Mouse (Mus musculus) embryonic facial prominence, embryonic 14.5 days (tissue): ENCODE measurements around the gene Cacna2d3. TPM values are rescaled to one million over a fixed set of nuclear protein-coding genes. Genes with fewer than 3 reads are reported as not detected.

Source experiments
- ATAC-seq: fragments of 200-750 bp; cut with Nextera tagmentation; 2 replicates; pipeline ENCODE4 v1.8.0; 2017; ENCODE audit warnings: low read depth, moderate number of reproducible peaks, moderate TSS enrichment
- DNase-seq: peaks from one replicate; pipeline ENCODE4 v3.0.0-alpha.2; 2015; ENCODE audit warnings: low spot score
- H3K27ac ChIP-seq: fragments of 300-500 bp; sonication (generic); replicated peaks from 2 replicates; pipeline ENCODE4 v1.5.1; 2014; ENCODE audit warnings: low read depth, mild to moderate bottlenecking, low read length, moderate library complexity
- H3K27me3 ChIP-seq: fragments of 300-500 bp; sonication (generic); replicated peaks from 2 replicates; pipeline ENCODE4 v1.6.1; 2014; ENCODE audit warnings: low read length; ENCODE audit not compliant: control insufficient read depth, insufficient read depth
- H3K36me3 ChIP-seq: fragments of 300-500 bp; sonication (generic); 2 replicates; pipeline ENCODE4 v1.6.1; 2014; ENCODE audit warnings: low read length, mixed read lengths; ENCODE audit not compliant: control insufficient read depth, insufficient read depth
- H3K4me1 ChIP-seq: fragments of 300-500 bp; sonication (generic); 2 replicates; pipeline ENCODE4 v1.6.1; 2014; ENCODE audit warnings: antibody characterized with exemption, low read length; ENCODE audit not compliant: control insufficient read depth, insufficient read depth
- H3K4me2 ChIP-seq: fragments of 300-500 bp; sonication (generic); 2 replicates; pipeline ENCODE4 v1.6.1; 2014; ENCODE audit warnings: low read depth, mild to moderate bottlenecking, low read length, moderate library complexity, mixed read lengths
- H3K4me3 ChIP-seq: fragments of 300-500 bp; sonication (generic); 2 replicates; pipeline ENCODE4 v1.5.1; 2014; ENCODE audit warnings: low read depth, mild to moderate bottlenecking, low read length
- H3K9ac ChIP-seq: fragments of 300-500 bp; sonication (generic); 2 replicates; pipeline ENCODE4 v1.6.1; 2014; ENCODE audit warnings: low read depth, mild to moderate bottlenecking, low read length, moderate library complexity, mixed read lengths
- H3K9me3 ChIP-seq: fragments of 300-500 bp; sonication (generic); 2 replicates; pipeline ENCODE4 v1.6.1; 2016; ENCODE audit warnings: low read length; ENCODE audit not compliant: control insufficient read depth
- WGBS: fragments of 180-500 bp; shearing (Covaris S2); extraction: QIAGEN DNeasy Blood & Tissue Kit; methylation state at CpG from one replicate; pipeline ENCODE4 v1.1.7; 2014; 5-methylcytosine and 5-hydroxymethylcytosine counted together
- polyA plus RNA-seq: library from polyadenylated mRNA; unstranded; fragments of >200 nt; fragmentation: Nextera tagmentation; extraction: Ambion mirVana; gene quantifications from 2 replicates; pipeline ENCODE4 v1.2.1, GENCODE M21; 2014

Gene Cacna2d3
- polyA plus RNA-seq, 1 experiment from 2014 or later, result 16.4 TPM

- no peak for DNase-seq
- Histone ChIP-seq H3K9me3 (0 out of 2 replicates have a peak, but pooled peaks cover 12% of the 10 kb centered on the region), H3K27me3 (no peaks in the 10 kb centered on the region), H3K4me2 (no peak overlapping the region), H3K27ac (no peak overlapping the region), H3K4me1 (no peaks in the 10 kb centered on the region), H3K36me3 (no peaks in the 10 kb centered on the region), H3K9ac (no peak overlapping the region), H3K4me3 (no peak overlapping the region)
- ATAC-seq, result no peak
- 91% methylated on average over 3 of the region's 3 CpGs for WGBS
These were observed 598.9 kb downstream of the Cacna2d3 start for GRCm38 (mm10) chr14:29122749-29123148.

- 36% methylated on average over 9 of the region's 9 CpGs for WGBS
- no peak for ATAC-seq
These were observed 607.7 kb downstream of the Cacna2d3 start for GRCm38 (mm10) chr14:29113852-29114450.

GRCm38 (mm10) chr14:29111666-29112065 is 610.0 kb downstream of the Cacna2d3 start:
- Histone ChIP-seq H3K4me3 (no peak overlapping the region), H3K9ac (no peak overlapping the region), H3K4me1 (peaks cover 12% of the 10 kb centered on the region), H3K27ac (no peak overlapping the region), H3K4me2 (no peak overlapping the region), H3K9me3 (peaks cover 9% of the 10 kb centered on the region), H3K36me3 (no peaks in the 10 kb centered on the region), H3K27me3 (no peaks in the 10 kb centered on the region)
- ATAC-seq (no peak), DNase-seq (no peak)
- WGBS, result 78% methylated on average over 6 of the region's 6 CpGs

More at GRCm38 (mm10) chr14:29113852-29114450, 607.7 kb downstream of the Cacna2d3 start:
- Histone ChIP-seq H3K27ac (peak overlapping the region; percentile 59), H3K9ac (no peak overlapping the region), H3K27me3 (no peaks in the 10 kb centered on the region), H3K9me3 (peaks cover 12% of the 10 kb centered on the region), H3K36me3 (no peaks in the 10 kb centered on the region), H3K4me2 (no peak overlapping the region), H3K4me1 (peaks cover 12% of the 10 kb centered on the region), H3K4me3 (no peak overlapping the region)
- DNase-seq, result peak; percentile 87

GRCm38 (mm10) chr14:29110351-29111091 is 611.1 kb downstream of the Cacna2d3 start:
- DNase-seq, result peak; percentile 45

GRCm38 (mm10) chr14:29107464-29107863 is 614.2 kb downstream of the Cacna2d3 start:
- H3K9me3 ChIP-seq, result peaks cover 9% of the 10 kb centered on the region
- no peaks in the 10 kb centered on the region for H3K36me3 ChIP-seq
- no peak overlapping the region for H3K4me2 ChIP-seq
- H3K4me3 ChIP-seq, result no peak overlapping the region
- no peaks in the 10 kb centered on the region for H3K4me1 ChIP-seq
- DNase-seq, result no peak
- no peak overlapping the region for H3K9ac ChIP-seq
- 85% methylated on average over 5 of the region's 5 CpGs for WGBS
- ATAC-seq, result no peak
- H3K27me3 ChIP-seq, result no peaks in the 10 kb centered on the region
- no peak overlapping the region for H3K27ac ChIP-seq

More at GRCm38 (mm10) chr14:29110351-29111091, 611.1 kb downstream of the Cacna2d3 start:
- no peak overlapping the region for H3K9ac ChIP-seq
- H3K4me2 ChIP-seq, result no peak overlapping the region
- peaks cover 9% of the 10 kb centered on the region for H3K9me3 ChIP-seq
- no peaks in the 10 kb centered on the region for H3K36me3 ChIP-seq
- no peak for ATAC-seq
- no peaks in the 10 kb centered on the region for H3K27me3 ChIP-seq
- 70% methylated on average over 9 of the region's 9 CpGs for WGBS
- no peak overlapping the region for H3K4me3 ChIP-seq
- H3K4me1 ChIP-seq, result peaks cover 12% of the 10 kb centered on the region
- H3K27ac ChIP-seq, result no peak overlapping the region

- no peak overlapping the region for H3K4me3 ChIP-seq
- 83% methylated on average over 12 of the region's 12 CpGs for WGBS
- H3K9ac ChIP-seq, result no peak overlapping the region
These were observed 623.9 kb downstream of the Cacna2d3 start for GRCm38 (mm10) chr14:29097776-29098175.

GRCm38 (mm10) chr14:29095431-29095830 is 626.2 kb downstream of the Cacna2d3 start:
- Histone ChIP-seq H3K4me2 (no peak overlapping the region), H3K36me3 (no peaks in the 10 kb centered on the region)

More at GRCm38 (mm10) chr14:29097776-29098175, 623.9 kb downstream of the Cacna2d3 start:
- ATAC-seq (no peak), DNase-seq (no peak)
- H3K4me2 ChIP-seq, result no peak overlapping the region
- H3K36me3 ChIP-seq, result no peaks in the 10 kb centered on the region
- H3K27me3 ChIP-seq, result no peaks in the 10 kb centered on the region
- H3K4me1 ChIP-seq, result no peaks in the 10 kb centered on the region
- H3K9me3 ChIP-seq, result no peaks in the 10 kb centered on the region
- no peak overlapping the region for H3K27ac ChIP-seq

GRCm38 (mm10) chr14:29090074-29090473 is 631.6 kb downstream of the Cacna2d3 start:
- H3K9me3 ChIP-seq, result no peaks in the 10 kb centered on the region
- H3K4me2 ChIP-seq, result no peak overlapping the region
- DNase-seq, result peak; percentile 81
- H3K9ac ChIP-seq, result no peak overlapping the region
- H3K4me3 ChIP-seq, result no peak overlapping the region
- peaks cover 7% of the 10 kb centered on the region; the same call in 1 of the 2 replicates for H3K4me1 ChIP-seq
- ATAC-seq, result peak; percentile 90
- WGBS, result 4% methylated on average over 5 of the region's 5 CpGs
- no peaks in the 10 kb centered on the region for H3K36me3 ChIP-seq
- no peaks in the 10 kb centered on the region for H3K27me3 ChIP-seq
- no peak overlapping the region for H3K27ac ChIP-seq

More at GRCm38 (mm10) chr14:29095431-29095830, 626.2 kb downstream of the Cacna2d3 start:
- Histone ChIP-seq H3K27ac (no peak overlapping the region), H3K27me3 (no peaks in the 10 kb centered on the region), H3K9ac (no peak overlapping the region), H3K4me1 (0 out of 2 replicates have a peak, but pooled peaks cover 1% of the 10 kb centered on the region), H3K9me3 (no peaks in the 10 kb centered on the region), H3K4me3 (no peak overlapping the region)
- DNase-seq, result no peak
- no peak for ATAC-seq
- WGBS, result 78% methylated on average over 5 of the region's 5 CpGs
